Mouse (Mus musculus) layer of hippocampus, adult 9-10 months (tissue): Measurements from ENCODE around the gene Exoc3l2.
A peak's percentile ranks its signal among the peaks of the same experiment; 100 is the strongest.

Source experiments
- DNase-seq: peaks from one replicate; pipeline ENCODE4 v3.0.0; 2022; ENCODE audit warnings: low spot score

The Exoc3l2 gene

GRCm38 (mm10) chr7:19462884-19463381 is at the start of gene Exoc3l2:
Exoc3l2 (plus strand) TSS chr7:19463331.
- no peak for DNase-seq

GRCm38 (mm10) chr7:19413525-19413924 is 49.6 kb upstream of the Exoc3l2 start:
- DNase-seq = no peak

GRCm38 (mm10) chr7:19416590-19416989 is 46.5 kb upstream of the Exoc3l2 start:
- DNase-seq = no peak

- DNase-seq = no peak
Observed at GRCm38 (mm10) chr7:19420121-19420520, 43.0 kb upstream of the Exoc3l2 start.

- peak; percentile 74 for DNase-seq
Observed at GRCm38 (mm10) chr7:19420821-19421636, 42.1 kb upstream of the Exoc3l2 start.

GRCm38 (mm10) chr7:19423083-19423482 is 40.0 kb upstream of the Exoc3l2 start:
- DNase-seq = no peak

GRCm38 (mm10) chr7:19424051-19424450 is 39.1 kb upstream of the Exoc3l2 start:
- no peak for DNase-seq

- no peak for DNase-seq
Observed at GRCm38 (mm10) chr7:19426349-19426748, 36.8 kb upstream of the Exoc3l2 start.

- no peak for DNase-seq
Observed at GRCm38 (mm10) chr7:19426888-19427287, 36.2 kb upstream of the Exoc3l2 start.

GRCm38 (mm10) chr7:19427999-19428650 is 35.0 kb upstream of the Exoc3l2 start:
- no peak for DNase-seq

- no peak for DNase-seq
Observed at GRCm38 (mm10) chr7:19429726-19430125, 33.4 kb upstream of the Exoc3l2 start.

GRCm38 (mm10) chr7:19430402-19430801 is 32.7 kb upstream of the Exoc3l2 start:
- no peak for DNase-seq

GRCm38 (mm10) chr7:19432475-19432874 is 30.7 kb upstream of the Exoc3l2 start:
- DNase-seq = no peak

- DNase-seq = no peak
Observed at GRCm38 (mm10) chr7:19436276-19436675, 26.9 kb upstream of the Exoc3l2 start.

- DNase-seq = no peak
Observed at GRCm38 (mm10) chr7:19437048-19437447, 26.1 kb upstream of the Exoc3l2 start.

GRCm38 (mm10) chr7:19441448-19442091 is 21.6 kb upstream of the Exoc3l2 start:
- DNase-seq = no peak

GRCm38 (mm10) chr7:19443344-19443743 is 19.8 kb upstream of the Exoc3l2 start:
- peak; percentile 79 for DNase-seq

GRCm38 (mm10) chr7:19444801-19445200 is 18.3 kb upstream of the Exoc3l2 start:
- DNase-seq = no peak

GRCm38 (mm10) chr7:19447689-19448088 is 15.4 kb upstream of the Exoc3l2 start:
- DNase-seq = no peak

- DNase-seq = no peak
Observed at GRCm38 (mm10) chr7:19449165-19449564, 14.0 kb upstream of the Exoc3l2 start.

GRCm38 (mm10) chr7:19455186-19455585 is 7.9 kb upstream of the Exoc3l2 start:
- no peak for DNase-seq

GRCm38 (mm10) chr7:19455819-19456495 is 7.2 kb upstream of the Exoc3l2 start:
- DNase-seq = no peak
